Mouse (Mus musculus) left cerebral cortex, postnatal 14 days (tissue): ENCODE measurements around the gene Scnn1g. TPM values are rescaled to one million over a fixed set of nuclear protein-coding genes. Genes with fewer than 3 reads are reported as not detected.

ENCODE experiments used
- DNase-seq, 2 experiments: peaks; one replicate each; pipeline ENCODE4 v3.0.0; 2021 to 2022; ENCODE audit warnings: low spot score in 2 of 2, mixed read lengths in 1 of 2
- intact Hi-C: fragments of 180-260 bp; cut with DNase I; formaldehyde crosslinking; loops from one replicate; pipeline ENCODE4 v1.15.1; 2025
- total RNA-seq, 2 experiments: library from RNA; stranded (reverse); gene quantifications; 2 replicates each; pipeline ENCODE4 v1.2.3; 2021

Gene Scnn1g
- total RNA-seq, 2 experiments from 2014 or later, result 0.15 to 0.17 TPM

- DNase-seq, result no peak
- intact Hi-C loops, result no loop called here
Measured at GRCm38 (mm10) chr7:121767900-121768299, 33.6 kb downstream of the Scnn1g start.

DNA sequence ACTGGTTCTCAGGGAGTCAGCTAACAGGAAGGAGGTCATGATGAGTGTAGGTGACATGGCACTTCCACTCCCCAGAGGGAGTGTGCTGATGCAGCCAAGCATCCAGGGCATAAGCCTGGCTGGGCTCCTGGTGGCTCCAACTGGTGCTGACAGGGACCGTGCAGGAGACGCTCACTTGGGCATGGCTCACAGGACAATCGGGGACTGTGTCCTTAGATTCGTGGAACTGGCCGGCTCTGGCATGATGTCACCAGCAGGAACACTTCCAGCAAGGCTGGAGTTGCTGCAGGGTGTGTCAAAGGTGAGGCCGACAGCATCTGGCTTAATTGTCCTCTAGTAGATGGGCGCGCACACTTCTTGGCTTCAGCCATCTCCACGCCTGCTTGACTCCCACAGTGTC is 34.7 kb downstream of the Scnn1g start:
- intact Hi-C loops, result no loop called here

DNA sequence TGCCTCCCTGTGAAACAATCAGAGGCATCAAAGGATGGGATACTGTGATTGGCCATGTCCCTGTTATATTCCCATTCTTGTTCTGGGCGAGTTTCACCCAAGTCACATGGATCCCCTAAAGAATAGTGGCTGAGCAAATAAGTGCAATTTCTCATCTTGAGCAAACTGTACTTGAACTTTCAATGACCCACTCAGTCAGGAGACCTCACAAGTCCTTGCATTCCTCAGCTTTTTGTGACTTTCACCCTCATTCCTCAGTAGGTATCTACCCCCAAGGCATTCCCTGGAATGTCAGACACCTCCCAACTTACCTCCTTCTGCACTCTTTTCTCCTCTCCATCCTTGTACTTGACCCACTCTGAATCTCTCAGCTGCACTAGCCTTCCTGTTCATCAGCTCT is 44.3 kb downstream of the Scnn1g start:
- DNase-seq, result no peak
- intact Hi-C loops, result no loop called here

More for the DNA sequence above, 34.7 kb downstream of the Scnn1g start:
- DNase-seq, result no peak

DNA sequence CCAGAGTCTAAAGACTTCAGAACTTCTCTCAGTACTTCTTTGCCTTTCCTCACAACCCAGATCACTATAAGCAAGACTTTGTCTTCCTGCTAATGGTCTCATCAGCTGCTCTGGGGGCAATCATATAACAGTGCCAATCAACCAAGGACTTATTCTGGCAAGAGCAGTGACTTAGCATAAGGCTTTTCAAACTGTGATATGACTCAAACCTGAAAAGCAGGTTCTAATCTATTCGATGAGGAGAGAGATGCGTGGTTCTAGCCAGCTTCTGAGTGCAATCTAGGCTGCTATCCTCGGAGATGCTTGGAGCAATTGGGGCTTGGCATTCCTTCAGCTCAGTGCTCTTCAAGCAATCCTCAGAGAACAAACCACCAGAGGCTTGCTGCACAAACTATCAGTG is 44.7 kb downstream of the Scnn1g start:
- intact Hi-C loops, result no loop called here
- DNase-seq, result no peak

DNA sequence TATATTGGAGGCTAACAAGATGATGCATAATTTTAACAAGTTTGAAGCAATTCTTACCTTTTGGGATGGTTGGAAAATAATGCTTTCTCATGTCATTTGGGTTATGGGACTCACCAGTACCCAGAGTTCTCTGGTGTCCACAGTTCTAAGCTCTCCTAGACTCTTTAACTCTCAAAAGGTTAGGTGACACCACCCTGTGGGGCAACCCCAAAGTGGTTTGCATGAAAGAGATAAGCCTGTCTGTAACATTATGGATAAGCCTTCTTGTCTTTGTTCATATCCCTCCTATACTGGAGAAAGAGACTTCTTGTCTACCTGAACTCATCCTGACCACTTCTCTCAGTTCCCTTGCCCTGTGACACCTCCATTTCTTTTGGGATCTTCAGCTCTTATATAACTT is 45.1 kb downstream of the Scnn1g start:
- intact Hi-C loops, result no loop called here
- no peak for DNase-seq

GRCm38 (mm10) chr7:121782188-121782909 is 48.1 kb downstream of the Scnn1g start:
- intact Hi-C loops, result no loop called here

GRCm38 (mm10) chr7:121785651-121786228 is 51.5 kb downstream of the Scnn1g start:
- DNase-seq, result no peak
- intact Hi-C loops, result no loop called here

More at GRCm38 (mm10) chr7:121782188-121782909, 48.1 kb downstream of the Scnn1g start:
- no peak for DNase-seq

- intact Hi-C loops, result no loop called here
- no peak for DNase-seq
Measured at GRCm38 (mm10) chr7:121797781-121798180, 63.5 kb downstream of the Scnn1g start.

- intact Hi-C loops, result no loop called here
Measured at GRCm38 (mm10) chr7:121802471-121802870, 68.2 kb downstream of the Scnn1g start.

GRCm38 (mm10) chr7:121803011-121803410 is 68.7 kb downstream of the Scnn1g start:
- DNase-seq, result no peak
- intact Hi-C loops, result no loop called here

More at GRCm38 (mm10) chr7:121802471-121802870, 68.2 kb downstream of the Scnn1g start:
- DNase-seq, result no peak

GRCm38 (mm10) chr7:121805811-121806496 is 71.7 kb downstream of the Scnn1g start:
- intact Hi-C loops, result no loop called here
- DNase-seq, result peak; percentile 55 to 79

DNA sequence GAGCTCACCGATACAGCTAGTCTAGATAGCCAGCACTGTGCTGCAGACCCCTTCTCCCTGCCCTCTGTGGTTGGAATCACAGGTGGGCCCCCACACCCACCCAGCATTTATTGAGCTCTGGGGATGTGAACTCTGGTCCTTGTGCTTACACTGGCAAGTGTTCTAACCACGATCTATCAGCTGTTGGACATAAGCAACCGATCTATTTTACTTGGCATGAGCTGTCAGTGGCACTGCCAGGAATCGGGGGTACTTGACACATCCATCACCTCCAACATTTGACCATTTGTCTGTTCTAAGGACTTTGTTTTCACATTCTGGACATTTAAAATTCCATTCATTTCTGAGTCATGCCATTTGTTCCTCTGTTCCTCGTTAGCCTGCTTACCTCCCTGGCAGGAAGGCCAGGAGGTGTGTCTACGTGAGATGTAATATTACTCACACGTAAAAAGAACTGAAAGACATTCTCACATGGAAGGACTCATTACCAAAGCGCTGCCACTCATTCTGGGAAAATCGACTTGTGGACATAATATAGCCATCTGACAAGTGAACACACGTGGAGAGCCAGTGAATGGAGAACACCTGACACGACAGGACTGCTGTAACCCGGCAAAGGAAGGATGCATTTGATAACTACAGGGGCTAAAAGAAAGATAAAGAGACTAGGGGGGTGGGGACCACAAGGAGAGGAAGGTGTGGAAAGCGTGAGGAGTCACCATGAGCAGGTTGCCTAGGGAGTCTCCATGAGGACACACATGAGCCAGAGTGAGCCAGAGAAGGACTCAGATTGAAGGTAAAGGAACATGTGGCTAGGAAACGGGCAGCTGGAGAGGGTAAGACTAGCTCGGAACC is 73.7 kb downstream of the Scnn1g start:
- intact Hi-C loops, result no loop called here
- DNase-seq, result no peak

Other genes with a start within 250 kb of the Scnn1g start
- gene Usp31, start 27.2 kb upstream of the Scnn1g start, total RNA-seq, result 10 to 100 TPM; 59.1 to 61.4 TPM
- gene Scnn1b, start 130.6 kb downstream of the Scnn1g start, total RNA-seq, result not detected
- gene Cog7, start 247.2 kb downstream of the Scnn1g start, total RNA-seq, result 10 to 100 TPM; 36.7 to 39.3 TPM